Mouse (Mus musculus) right cerebral cortex, adult 18-20 months (tissue): ENCODE measurements around the gene Fcgr2b.
"Not testable (repeated sequence)": the region's sequence is repeated elsewhere in the genome, so short reads cannot be mapped to it uniquely, and the experiment has no call there.

Source experiments
- DNase-seq: peaks from one replicate; pipeline ENCODE4 v3.0.0; 2022; ENCODE audit warnings: mixed read lengths

Gene Fcgr2b

GRCm38 (mm10) chr1:170975350-170975749 is 997 bp downstream of the Fcgr2b start:
- not testable (repeated sequence) for DNase-seq

DNA sequence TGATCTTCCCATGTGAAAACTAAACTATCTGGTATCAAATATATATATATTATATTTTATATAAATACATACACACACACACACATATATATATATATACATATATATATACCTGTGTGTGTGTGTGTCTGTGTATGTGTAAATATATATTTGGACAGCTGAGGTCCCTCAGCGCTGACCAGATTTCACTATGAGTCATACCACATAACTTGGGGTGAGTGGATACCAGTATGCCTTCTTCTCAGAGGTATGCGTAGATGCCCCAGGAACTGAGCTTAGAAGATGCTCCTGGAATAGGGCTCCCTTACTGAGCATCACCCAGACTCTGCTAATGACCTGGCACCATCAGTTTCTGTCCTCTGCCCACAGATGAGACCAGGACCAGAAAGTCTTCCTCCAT is 1.6 kb downstream of the Fcgr2b start:
- DNase-seq, result no peak

- DNase-seq, result no peak
Observed at GRCm38 (mm10) chr1:170974171-170974570, 2.2 kb downstream of the Fcgr2b start.

- no peak for DNase-seq
Observed at GRCm38 (mm10) chr1:170972936-170973335, 3.4 kb downstream of the Fcgr2b start.

GRCm38 (mm10) chr1:170972494-170972893 is 3.9 kb downstream of the Fcgr2b start:
- DNase-seq, result no peak

DNA sequence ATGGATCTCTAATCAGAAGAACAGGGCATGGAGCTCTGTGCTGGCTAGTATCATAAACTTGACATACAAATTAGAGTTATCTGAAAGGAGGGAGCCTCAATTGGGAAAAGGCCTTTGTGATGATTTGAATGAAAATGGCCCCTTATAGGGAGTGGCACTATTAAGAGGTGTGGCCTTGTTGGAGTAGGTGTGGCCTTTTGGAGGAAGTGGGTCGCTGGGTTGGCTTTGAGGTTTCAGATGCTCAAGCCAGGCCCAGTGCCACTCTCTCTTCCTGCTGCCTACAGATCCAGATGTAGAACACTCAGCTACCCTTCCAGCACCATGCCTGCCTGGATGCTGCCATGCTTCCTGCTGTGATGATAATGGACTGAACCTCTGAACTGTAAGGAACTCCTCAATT is 7.8 kb downstream of the Fcgr2b start:
- no peak for DNase-seq

GRCm38 (mm10) chr1:170967581-170967980 is 8.8 kb downstream of the Fcgr2b start:
- DNase-seq, result no peak

GRCm38 (mm10) chr1:170963087-170963486 is 13.3 kb downstream of the Fcgr2b start:
- no peak for DNase-seq

- DNase-seq, result no peak
Observed at GRCm38 (mm10) chr1:170962301-170962700, 14.0 kb downstream of the Fcgr2b start.

- no peak for DNase-seq
Observed at GRCm38 (mm10) chr1:170961101-170961500, 15.2 kb downstream of the Fcgr2b start.

DNA sequence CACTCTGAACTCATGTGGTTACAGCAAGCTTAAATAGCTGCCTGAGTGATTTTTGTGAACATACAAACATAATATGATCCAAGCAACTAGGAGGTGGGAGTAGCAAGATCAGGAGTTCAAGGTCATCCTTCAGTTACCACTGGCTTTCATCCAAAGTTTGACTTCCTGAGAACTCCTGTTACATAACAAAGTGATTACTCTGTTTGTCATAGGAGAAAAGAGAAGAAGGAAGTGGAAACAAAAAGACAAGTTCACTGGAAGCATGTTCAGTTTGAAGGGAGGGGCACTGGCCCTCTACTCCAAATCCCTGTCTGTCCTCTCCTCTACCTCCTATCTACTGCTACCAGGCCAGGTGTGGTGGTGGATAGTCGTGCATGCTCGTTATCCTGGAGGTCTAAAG is 16.6 kb downstream of the Fcgr2b start:
- no peak for DNase-seq

DNA sequence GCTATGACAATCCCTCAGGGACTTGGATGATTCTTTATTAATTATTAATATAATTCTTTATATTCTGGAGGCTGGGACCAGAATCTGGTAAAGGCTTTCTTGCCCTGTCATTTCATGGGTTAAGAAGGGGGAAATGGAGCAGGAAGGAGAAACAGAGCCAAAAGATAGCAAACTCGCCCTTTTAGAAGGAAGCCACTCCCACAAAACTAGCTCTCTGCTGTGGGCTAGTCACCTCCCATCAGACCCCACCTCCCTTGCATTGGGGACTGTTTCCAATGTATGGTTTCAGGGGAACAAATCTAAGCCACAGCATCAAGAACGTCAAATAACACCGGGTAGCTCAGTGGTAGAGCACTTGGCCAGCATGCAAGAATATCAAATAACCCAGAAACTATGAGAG is 18.1 kb downstream of the Fcgr2b start:
- DNase-seq, result no peak

DNA sequence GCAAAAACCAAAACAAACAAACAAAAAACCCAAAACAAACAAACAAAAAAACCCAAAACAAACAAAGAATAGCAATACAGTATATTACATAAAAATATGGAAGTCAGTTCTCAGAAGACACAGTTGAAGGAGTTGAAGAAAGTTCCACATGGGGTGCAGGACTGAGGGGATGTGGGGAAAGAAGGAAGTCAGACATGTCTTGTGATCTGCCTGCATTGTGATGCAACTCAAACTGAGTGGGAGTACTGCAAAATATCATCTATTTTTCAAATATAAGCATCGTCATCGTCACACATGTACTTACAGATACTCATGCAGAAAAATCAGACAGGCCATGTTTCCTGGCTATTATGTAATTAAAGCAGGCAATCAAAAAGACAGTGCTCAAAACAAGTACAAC is 23.2 kb downstream of the Fcgr2b start:
- no peak for DNase-seq

GRCm38 (mm10) chr1:170950772-170951171 is 25.6 kb downstream of the Fcgr2b start:
- no peak for DNase-seq

DNA sequence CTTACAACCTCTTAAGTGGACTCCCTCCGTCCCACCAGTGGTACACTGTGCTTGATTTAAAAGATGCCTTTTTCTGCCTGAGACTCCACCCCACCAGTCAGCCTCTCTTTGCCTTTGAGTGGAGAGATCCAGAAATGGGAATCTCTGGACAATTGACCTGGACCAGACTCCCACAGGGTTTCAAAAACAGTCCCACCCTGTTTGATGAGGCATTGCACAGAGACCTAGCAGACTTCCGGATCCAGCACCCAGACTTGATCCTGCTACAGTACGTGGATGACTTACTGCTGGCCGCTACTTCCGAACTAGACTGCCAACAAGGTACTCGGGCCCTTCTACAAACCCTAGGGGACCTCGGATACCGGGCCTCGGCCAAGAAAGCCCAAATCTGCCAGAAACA is 31.4 kb downstream of the Fcgr2b start:
- DNase-seq, result not testable (repeated sequence)

- DNase-seq, result not testable (repeated sequence)
Observed at GRCm38 (mm10) chr1:170944151-170944550, 32.2 kb downstream of the Fcgr2b start.

GRCm38 (mm10) chr1:170939255-170939654 is 37.1 kb downstream of the Fcgr2b start:
- no peak for DNase-seq

GRCm38 (mm10) chr1:170934383-170934782 is 42.0 kb downstream of the Fcgr2b start:
- DNase-seq, result no peak

DNA sequence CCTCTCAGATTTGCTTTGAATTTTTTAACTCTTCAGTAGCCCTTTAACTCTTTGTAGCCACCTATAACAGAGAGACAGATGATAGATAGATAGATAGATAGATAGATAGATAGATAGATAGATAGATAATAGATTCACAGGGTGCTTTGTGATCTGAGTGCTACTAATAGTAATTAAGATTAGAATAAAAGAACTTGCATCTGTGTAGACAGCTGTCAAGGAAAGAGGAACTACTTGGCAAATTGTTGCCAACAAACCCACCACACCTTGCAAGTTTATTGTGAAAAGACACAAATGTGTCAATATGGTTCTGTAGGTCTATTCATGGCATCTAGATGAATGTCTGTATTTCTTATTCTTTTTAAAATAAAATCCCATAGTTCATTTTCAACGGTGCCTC is 42.4 kb downstream of the Fcgr2b start:
- DNase-seq, result no peak

DNA sequence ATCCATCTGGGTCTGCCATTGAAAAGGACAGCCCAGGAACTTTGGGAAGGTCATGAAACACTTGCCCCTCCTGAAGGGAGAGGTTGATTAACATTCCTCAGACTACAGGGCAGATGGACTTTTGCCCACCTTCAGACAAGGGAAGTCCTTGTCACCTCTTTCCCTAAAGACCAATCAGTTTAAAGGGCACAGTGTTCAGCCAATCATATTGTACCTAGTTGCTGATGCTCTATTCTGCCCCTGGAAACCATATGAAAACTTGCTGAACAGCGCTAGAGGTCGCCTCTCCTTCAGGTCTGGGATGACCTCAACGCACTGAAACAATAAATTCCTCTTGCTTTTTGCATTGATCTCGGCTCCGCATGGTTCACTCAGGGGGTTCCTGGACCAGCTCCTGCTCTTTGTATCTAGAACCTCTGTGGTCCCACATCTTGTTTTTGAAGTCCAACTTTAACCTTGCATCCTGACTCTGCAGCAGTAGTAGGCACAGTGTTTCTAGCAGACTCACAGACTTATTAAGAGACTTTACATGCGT is 42.9 kb downstream of the Fcgr2b start:
- DNase-seq, result no peak

- DNase-seq, result no peak
Observed at GRCm38 (mm10) chr1:170932043-170932442, 44.3 kb downstream of the Fcgr2b start.

DNA sequence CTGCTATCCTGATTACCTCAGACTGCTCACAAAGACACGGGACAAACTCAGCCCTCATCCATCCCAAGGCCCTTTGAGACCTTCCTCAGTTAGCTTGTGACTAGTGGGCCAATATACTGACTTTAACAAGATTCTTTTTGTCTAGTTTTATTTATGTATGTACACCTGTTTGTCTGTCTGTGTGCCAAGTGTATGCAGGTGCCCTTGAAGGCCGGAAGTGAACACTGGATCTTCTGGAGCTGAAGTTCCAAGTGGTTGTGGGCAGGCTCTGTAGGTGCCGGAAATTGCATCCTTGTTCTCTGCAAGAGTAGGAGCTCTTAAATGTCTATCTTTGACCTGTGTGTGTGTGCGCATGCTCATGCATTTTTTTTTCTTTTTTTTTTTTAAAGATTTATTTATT is 47.1 kb downstream of the Fcgr2b start:
- no peak for DNase-seq

DNA sequence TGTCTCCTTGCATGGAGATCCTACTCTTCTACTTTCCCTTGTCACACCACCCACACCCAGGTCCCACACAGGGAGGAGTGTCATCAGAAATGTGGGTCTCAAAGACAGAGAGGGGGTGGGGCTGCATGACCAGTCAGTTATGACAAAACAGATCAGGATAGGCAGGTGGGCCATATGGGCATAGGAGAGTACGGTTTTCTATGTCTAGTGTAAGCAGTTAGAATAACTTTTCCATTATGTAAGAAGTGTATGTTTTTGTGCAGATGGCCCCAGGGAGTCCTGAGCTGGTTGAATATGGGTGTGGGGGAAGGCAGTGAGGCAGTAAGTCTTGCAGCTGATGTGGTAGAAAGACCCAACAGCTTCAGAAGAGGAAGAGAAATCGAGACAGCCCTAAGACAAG is 47.9 kb downstream of the Fcgr2b start:
- DNase-seq, result no peak

- no peak for DNase-seq
Observed at GRCm38 (mm10) chr1:170927378-170927777, 49.0 kb downstream of the Fcgr2b start, which contains the start of gene Fcrla. Gene Fcrla (minus strand): TSS chr1:170927583.

DNA sequence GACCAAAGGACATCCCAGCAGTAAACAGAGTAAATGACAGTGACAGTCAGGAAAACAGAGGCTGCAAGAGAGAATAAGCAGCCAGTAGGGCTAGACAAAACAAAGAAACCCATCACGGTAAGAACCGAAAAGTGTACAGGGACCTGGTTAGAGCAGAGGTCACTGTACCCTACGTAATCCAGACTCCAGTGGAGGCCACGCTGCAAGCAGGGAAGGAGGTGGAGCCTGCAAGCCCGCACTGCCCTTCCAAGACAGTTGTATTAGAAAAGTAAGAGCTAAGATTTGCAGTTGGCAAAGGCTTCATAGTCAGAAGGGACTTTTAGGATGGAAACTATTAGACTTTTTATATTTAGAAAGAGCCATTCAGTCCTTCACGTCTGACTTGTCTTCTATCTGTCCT is 49.4 kb downstream of the Fcgr2b start:
- DNase-seq, result no peak

DNA sequence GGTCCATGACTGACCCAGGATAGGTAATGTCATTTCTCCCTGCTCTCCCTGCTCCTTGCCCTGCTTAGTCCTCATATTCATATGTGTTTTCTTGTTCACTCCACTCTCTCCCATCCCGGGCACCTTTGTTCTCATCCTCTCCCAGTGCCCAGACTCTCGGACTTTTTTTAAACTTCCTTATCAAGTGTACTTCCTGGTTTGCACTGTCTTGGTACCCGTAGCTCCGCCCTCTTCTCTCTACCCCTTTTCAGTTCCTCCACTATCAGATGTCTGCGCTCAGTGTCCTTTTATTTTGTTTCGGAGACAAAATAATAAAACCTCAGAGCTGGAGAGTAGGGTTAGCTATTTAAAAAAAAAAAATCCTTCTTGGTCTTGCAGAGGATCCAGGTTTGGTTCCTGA is 51.9 kb downstream of the Fcgr2b start:
- no peak for DNase-seq
